Mouse (Mus musculus) ZHBTc4 (cell line): Measurements from ENCODE around the gene Foxq1.

Experiments
- DNase-seq: peaks from one replicate; pipeline ENCODE4 v3.0.0-alpha.2; 2011; ENCODE audit warnings: low read depth, low spot score

Gene Foxq1

DNA sequence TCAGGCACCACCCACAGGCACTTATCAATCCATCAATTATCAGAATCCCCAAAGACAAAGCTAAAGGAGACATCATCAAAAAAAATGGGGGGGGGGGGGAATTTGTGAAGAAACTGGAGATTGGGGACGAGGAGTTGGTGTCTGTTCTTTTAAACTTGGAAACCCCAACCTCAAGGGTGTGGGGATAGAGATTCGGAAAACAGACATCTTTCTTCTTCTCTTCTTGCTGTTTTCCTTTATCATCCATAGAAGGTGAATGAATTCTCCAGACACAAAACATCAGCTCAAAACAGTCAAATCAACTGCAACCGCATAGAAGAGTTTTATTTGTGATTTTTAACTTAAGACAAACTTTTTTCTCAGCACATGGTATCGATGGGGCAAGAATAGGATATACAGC, at the start of gene Foxq1:
TSS of gene Foxq1 (plus strand) at position 301 of the 400 bp plus-strand sequence.
- no peak for DNase-seq

DNA sequence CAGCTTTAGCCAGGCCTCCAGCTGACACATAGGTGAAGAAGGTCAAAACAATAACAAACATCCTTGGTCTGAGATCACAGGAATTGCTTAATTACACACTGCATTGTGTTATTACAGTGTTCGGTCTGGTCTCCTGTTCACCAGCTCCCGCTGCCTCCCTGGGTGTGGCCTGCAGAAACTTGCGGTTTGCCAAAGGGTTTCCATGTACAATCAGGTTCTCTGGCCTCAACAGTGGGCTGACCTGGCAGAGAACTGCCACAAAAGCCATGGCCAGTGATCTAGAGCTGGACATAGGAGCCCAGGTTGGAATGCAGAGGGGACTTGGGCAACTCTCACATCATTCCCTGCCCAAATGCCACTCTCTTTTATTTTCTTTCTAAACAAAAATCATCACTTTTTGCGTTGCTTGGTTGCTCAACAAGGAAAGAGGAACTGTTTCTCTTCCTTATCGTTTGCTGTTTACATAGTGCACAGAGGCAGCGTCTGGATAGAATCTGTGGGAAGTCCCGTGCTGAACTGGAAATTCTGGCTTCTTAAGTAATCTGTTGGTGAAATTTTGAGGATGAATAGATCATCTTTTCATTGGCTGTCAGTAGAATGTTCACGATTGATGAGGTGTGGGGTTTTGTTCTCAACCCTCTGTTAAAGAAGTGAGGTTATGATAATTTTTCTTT, 49.3 kb upstream of the Foxq1 start:
- DNase-seq: no peak

GRCm38 (mm10) chr13:31515261-31515660, 40.7 kb upstream of the Foxq1 start:
- DNase-seq: no peak

DNA sequence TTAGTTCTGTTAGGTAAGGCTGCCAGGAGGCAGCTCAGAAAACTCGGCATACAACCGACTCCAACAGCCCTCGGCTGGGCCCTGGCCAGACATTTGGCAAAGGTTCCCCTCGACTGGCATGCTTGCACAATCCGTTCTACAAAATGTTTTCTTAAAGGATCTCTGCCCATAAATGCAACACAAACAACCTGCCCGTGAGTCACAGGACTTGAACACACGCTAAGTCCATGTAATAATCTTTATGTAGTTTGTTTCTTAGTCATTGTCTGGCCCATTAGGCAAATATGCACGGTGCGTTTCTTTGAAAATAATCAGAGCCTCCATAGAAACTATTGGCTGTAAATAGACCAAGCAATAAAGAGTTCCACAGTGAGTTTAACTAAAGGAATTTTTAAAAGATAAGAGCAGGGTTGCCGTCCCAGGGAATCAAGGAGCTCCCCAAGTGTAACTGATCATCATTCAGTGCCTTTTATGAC, 37.5 kb upstream of the Foxq1 start:
- DNase-seq: no peak

DNA sequence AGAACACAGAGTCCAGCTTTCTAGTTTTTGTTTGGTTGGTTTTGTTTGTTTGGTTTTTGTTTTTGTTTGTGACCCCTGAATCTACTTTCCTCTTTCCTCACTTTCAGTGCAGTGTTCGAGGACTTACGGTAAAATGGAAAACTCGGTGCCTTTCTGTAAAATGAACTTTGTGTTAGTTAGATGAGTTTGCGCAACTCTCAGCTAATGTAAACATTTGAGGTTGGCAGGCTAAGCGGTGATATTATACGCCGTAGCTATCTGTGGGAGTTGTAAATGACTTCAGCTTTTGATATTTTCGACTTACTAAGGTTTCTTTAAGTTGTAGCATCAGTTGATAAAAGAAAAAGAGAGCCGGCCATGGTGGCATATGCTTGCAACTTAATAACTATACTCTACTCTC, 37.0 kb upstream of the Foxq1 start:
- no peak for DNase-seq

DNA sequence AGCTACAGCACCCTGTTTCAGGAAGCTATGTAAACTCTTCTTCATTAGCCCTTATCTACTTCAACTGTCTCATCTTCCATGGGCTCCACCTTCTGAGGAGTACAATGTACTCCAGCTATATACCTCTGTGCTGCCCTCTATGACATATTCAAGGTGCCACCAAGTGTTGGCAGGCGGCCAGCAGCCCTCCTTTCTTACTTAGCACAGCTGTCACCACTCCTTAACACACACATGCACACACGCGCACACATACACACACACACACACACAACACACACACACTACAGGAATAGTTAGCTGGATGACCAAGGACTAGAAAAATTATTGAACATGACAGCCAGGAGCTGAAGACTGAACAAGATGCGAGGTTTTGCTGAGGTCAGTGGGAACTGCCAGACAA, 31.0 kb upstream of the Foxq1 start:
- DNase-seq: no peak

DNA sequence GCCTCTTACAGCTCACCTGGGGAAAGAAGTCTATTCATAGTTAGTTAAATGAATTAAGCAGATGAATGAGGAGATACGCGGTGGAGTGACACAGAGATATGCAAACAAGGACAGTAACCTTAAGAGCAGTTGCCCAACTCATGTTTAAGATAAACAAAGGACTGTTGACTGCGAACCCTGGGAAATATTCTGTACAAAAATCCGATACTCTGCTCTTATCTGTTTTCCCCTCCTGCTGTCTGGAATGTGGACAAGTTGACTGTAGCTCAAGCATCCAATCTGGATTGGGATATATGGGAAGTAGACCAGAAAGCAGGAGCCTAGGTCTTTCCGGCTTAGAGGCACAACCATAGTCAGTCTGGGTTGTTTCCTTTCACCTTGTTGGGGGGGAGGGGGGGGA, 24.7 kb upstream of the Foxq1 start:
- DNase-seq: no peak

- DNase-seq: no peak
Observed at GRCm38 (mm10) chr13:31531651-31532061, 24.3 kb upstream of the Foxq1 start.

GRCm38 (mm10) chr13:31534726-31535125, 21.2 kb upstream of the Foxq1 start:
- DNase-seq: no peak

GRCm38 (mm10) chr13:31543021-31543420, 12.9 kb upstream of the Foxq1 start:
- no peak for DNase-seq

GRCm38 (mm10) chr13:31546784-31547183, 9.2 kb upstream of the Foxq1 start:
- no peak for DNase-seq

GRCm38 (mm10) chr13:31547204-31547603, 8.7 kb upstream of the Foxq1 start:
- no peak for DNase-seq

GRCm38 (mm10) chr13:31547610-31548009, 8.3 kb upstream of the Foxq1 start:
- no peak for DNase-seq

- peak; percentile 18 for DNase-seq
Observed at GRCm38 (mm10) chr13:31556964-31557767, 1.2 kb downstream of the Foxq1 start.

DNA sequence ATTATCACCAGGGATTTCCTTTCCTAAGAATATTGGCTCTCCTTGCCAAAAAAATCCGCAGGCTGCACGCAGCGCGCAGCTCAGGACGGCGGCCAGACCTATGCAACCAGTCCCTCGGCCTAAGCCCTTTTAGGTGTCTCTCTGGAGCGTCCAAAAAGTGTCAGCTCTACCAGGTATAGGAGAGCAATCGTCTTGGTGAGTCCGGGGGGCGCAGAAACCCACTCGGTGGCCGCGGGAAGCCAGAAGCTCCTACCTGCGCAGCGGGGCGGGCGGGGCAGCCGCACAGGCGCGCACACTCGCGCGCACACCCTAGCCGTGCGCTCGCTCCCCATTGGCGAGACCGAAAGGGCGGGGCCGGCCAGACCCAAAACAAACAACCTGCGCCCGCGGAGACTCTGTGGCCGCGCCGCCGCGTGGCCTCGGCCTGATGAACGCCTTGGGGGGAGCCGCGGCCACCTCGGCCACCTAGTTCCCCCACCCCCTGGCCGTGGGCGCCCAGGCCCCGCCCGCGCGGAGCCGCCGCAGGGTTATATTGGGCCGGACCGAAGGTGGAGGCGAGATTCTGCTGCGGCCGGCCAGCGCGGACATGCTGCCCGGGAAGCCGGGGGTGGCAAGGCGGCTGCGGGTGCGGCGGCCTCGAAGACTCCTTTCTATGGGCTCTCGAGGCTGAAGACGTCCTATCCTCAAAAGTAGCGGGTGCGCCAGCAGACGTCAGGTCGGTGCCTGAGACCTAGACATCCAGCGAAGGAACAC, 2.0 kb downstream of the Foxq1 start:
- DNase-seq: peak; percentile 78

GRCm38 (mm10) chr13:31558521-31559418, 2.8 kb downstream of the Foxq1 start, which contains the start of gene A530084C06Rik:
A530084C06Rik (minus strand) TSS chr13:31559333.
- peak; percentile 76 for DNase-seq

GRCm38 (mm10) chr13:31559419-31560144, 3.6 kb downstream of the Foxq1 start:
- DNase-seq: peak; percentile 88

DNA sequence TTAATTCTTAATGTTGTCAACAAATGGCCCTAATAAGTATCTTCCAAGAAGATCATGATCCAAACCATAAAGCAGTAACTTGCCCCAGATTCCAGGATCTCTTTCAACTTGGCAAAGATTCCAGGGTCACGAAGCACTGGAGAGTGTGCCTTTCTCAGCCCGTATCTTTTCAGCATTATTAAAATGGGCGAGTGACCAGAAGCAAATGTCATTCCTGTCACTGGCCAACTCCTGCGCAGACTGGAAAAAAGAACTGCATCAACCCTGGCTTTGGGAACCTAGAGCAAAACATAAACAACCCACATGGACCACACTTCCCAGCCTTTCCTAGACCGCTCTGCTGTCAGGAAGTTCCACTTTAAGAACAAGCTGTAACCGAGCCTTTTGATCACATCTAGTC, 8.5 kb downstream of the Foxq1 start:
- no peak for DNase-seq

DNA sequence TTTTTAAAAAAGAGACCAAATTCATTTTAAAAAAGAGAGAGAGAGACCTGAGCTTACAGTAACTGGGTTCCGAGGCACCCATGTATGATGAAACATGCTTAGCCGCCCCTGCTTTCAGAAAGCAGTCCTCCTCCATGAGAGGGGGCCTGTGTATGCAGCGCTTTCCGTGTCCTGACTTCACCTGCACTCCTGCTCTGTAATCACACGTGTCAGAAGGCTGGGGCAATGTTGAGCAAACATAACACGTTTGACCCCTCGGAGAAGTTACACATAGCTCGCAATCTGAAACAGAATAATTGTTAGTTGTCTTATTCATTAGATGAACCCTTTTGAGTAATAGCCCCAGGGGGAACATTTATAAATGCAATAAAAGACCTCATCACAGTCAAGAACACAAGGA, 11.2 kb downstream of the Foxq1 start:
- DNase-seq: no peak

- DNase-seq: no peak
Observed at GRCm38 (mm10) chr13:31567617-31568294, 11.8 kb downstream of the Foxq1 start.
